Mouse (Mus musculus) liver, adult 2 months (tissue): Measurements from ENCODE around the gene Srp9.

Experiments used
- CTCF ChIP-seq: fragments of 200-500 bp; IDR thresholded peaks from 2 replicates; pipeline ENCODE4 v1.5.1; 2011; ENCODE audit warnings: low read depth, low read length, control low read depth
- POLR2A ChIP-seq: fragments of 200-500 bp; IDR thresholded peaks from 2 replicates; pipeline ENCODE4 v1.6.1; 2011; ENCODE audit warnings: low read length, control low read depth; ENCODE audit not compliant: insufficient read depth; ENCODE audit errors: extremely low read depth

- no peak for TF ChIP-seq CTCF
- no peak for TF ChIP-seq POLR2A
These were observed 33.3 kb upstream of the Srp9 start for GRCm38 (mm10) chr1:182091261-182091660.
